Mouse (Mus musculus) right cerebral cortex, adult 2 months (tissue): Measurements from ENCODE around the gene Nipa1.

Experiments
- DNase-seq, 2 experiments: peaks; one replicate each; pipeline ENCODE4 v3.0.0; 2021 to 2022; ENCODE audit warnings: low spot score in 2 of 2

Gene Nipa1

DNA sequence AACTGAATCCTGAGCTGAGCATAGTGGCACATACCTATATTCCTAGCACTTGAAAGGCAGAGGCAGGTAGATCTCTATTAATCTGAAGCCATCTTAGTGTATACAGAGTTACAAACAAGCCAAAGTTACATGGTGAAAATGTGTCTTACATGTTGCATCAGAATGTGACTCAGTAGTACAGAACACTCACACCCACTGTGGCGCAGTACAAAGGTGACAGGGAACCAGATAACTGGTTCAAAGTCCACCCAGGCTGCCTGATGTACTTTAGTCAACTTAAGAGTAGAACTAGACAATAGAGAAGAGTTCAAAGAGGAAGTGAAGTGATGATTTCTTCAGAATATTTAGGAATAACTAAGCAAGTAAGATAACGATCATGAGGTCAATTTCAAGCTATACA is 84.7 kb downstream of the Nipa1 start:
- no peak for DNase-seq

DNA sequence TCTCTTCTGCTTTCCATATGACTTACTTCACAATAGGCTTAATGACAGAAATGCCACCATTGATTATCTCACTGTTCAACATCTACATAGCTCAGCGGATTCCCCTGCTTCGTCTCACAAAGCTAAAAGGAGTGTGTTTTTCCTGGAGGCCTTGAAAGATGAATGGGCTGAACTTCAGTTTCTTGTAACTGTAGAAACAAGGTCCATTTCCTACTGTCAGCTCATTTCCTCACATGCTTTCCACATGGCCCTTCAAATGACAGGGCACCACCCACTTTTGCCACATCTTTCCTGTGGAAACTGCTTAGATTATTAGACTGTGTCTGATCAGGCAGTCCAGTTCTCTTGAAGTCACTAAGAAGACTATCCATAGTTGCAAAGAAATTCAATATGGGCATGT is 91.1 kb downstream of the Nipa1 start:
- DNase-seq = no peak
